Mouse (Mus musculus) embryonic facial prominence, embryonic 13.5 days (tissue): Measurements from ENCODE around the gene BC030870. TPM values are rescaled to one million over a fixed set of nuclear protein-coding genes. Genes with fewer than 3 reads are reported as not detected.

Experiments used
- ATAC-seq: fragments of 200-750 bp; cut with Nextera tagmentation; 2 replicates; pipeline ENCODE4 v1.8.0; 2017; ENCODE audit warnings: low read depth; ENCODE audit not compliant: insufficient number of reproducible peaks, insufficient read depth, low FRiP score, low TSS enrichment
- H3K27ac ChIP-seq: fragments of 300-500 bp; sonication (generic); 2 replicates; pipeline ENCODE4 v1.5.1; 2015; ENCODE audit warnings: moderate library complexity, mild to moderate bottlenecking, inconsistent platforms
- H3K27me3 ChIP-seq: fragments of 300-500 bp; sonication (generic); 2 replicates; pipeline ENCODE4 v1.6.1; 2015; ENCODE audit warnings: mild to moderate bottlenecking, inconsistent platforms
- H3K36me3 ChIP-seq: fragments of 300-500 bp; sonication (generic); 2 replicates; pipeline ENCODE4 v1.6.1; 2015; ENCODE audit warnings: mild to moderate bottlenecking, inconsistent platforms
- H3K4me1 ChIP-seq: fragments of 300-500 bp; sonication (generic); 2 replicates; pipeline ENCODE4 v1.6.1; 2015; ENCODE audit warnings: inconsistent platforms
- H3K4me2 ChIP-seq: fragments of 300-500 bp; sonication (generic); 2 replicates; pipeline ENCODE4 v1.6.1; 2015; ENCODE audit warnings: moderate library complexity, mild to moderate bottlenecking, inconsistent platforms
- H3K4me3 ChIP-seq: fragments of 300-500 bp; sonication (generic); 2 replicates; pipeline ENCODE4 v1.5.1; 2015; ENCODE audit warnings: mild to moderate bottlenecking, inconsistent platforms
- H3K9ac ChIP-seq: fragments of 300-500 bp; sonication (generic); 2 replicates; pipeline ENCODE4 v1.6.1; 2015; ENCODE audit warnings: mild to moderate bottlenecking, inconsistent platforms
- H3K9me3 ChIP-seq: fragments of 300-500 bp; sonication (generic); 2 replicates; pipeline ENCODE4 v1.6.1; 2016; ENCODE audit warnings: inconsistent platforms
- WGBS: fragments of 180-500 bp; shearing (Covaris S2); methylation state at CpG from one replicate; pipeline ENCODE4 v1.1.7; 2015; ENCODE audit warnings: mixed read lengths; 5-methylcytosine and 5-hydroxymethylcytosine counted together
- polyA plus RNA-seq: library from polyadenylated mRNA; unstranded; fragments of >200 nt; fragmentation: Nextera tagmentation; extraction: Ambion mirVana; gene quantifications from 2 replicates; pipeline ENCODE4 v1.2.1, GENCODE M21; 2015

Gene BC030870
- polyA plus RNA-seq, 1 experiment from 2014 or later = not detected

DNA sequence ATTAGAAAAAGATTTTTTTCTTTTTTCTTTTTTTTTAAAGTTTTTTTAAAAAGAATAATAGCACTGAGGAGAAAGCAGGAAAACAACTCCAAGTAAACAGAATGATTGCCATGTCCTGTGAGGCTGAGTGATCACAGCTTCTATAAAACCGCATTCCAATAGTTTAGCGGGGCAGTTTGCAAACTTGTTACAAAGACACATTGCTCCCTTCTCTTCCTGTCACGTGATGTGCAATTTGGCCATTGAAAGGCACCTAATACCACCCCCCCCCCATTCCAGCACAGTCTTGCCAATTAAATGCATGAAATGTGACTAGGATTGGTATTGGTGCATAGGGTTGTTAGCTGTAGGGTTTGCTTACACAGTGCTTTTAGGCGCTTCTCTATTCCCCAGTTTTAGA lies 58.4 kb downstream of the BC030870 start:
- Histone ChIP-seq H3K4me2 (no peak overlapping the region), H3K4me3 (no peak overlapping the region), H3K27me3 (no peaks in the 10 kb centered on the region), H3K36me3 (no peaks in the 10 kb centered on the region), H3K4me1 (no peaks in the 10 kb centered on the region), H3K9me3 (0 out of 2 replicates have a peak, but pooled peaks cover 2% of the 10 kb centered on the region), H3K27ac (no peak overlapping the region), H3K9ac (no peak overlapping the region)
- WGBS = 70% methylated on average over 4 of the region's 4 CpGs
- no peak for ATAC-seq

DNA sequence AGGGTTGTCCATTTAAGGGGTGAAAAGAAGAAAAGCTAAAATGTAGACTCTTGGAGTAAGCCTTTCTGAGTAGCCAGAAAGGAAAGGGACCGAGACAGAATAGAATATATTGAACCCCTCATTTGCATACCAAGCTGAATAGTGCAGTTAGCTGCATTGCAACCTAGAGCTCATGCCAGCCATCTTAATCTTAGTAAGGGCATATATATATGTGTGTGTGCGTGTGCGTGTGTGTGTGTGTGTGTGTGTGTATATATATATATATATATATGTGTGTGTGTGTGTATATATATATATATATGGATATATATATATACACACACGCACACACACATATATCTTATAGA lies 60.9 kb downstream of the BC030870 start:
- WGBS = 90% methylated on average over 4 of the region's 4 CpGs
- Histone ChIP-seq H3K27me3 (no peaks in the 10 kb centered on the region), H3K27ac (no peak overlapping the region), H3K9me3 (0 out of 2 replicates have a peak, but pooled peaks cover 2% of the 10 kb centered on the region), H3K4me1 (no peaks in the 10 kb centered on the region), H3K4me2 (no peak overlapping the region), H3K9ac (no peak overlapping the region), H3K36me3 (no peaks in the 10 kb centered on the region), H3K4me3 (no peak overlapping the region)
- ATAC-seq = no peak

DNA sequence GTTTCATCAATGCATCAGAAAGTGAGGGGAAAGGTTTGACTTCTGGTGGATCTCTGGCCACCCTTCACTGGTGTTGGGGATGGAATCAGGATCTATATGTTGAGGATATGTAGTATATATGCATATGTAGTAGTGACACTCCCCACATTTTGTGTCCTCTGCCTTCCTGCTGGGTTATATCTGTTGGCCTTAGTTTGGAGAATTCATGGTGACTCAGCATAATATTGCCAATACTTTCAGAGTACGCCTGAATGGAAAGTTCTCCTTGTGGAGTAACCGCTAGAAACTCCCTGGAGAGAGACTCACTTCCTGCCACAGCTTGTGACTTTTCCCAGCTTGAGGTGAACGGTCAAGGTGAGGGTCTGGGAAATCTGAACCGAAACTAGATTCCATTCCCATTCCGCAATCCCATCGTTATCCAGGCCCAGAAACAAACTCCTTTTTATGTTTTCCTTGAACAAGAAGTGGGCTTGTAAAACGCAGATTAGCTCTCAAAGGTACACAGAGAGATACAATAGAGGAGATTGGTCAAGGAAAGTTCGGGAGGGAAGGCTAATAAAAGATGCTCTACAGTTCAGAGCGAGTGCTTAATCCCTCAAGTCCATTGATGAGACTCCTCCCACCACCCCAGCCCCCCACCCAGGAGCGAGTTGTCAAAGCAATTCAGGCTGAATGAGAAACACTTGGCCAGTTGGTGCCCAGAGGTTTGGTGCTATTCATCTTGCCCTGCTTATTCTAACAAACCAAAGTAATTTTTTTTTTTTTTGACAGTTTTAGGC lies 61.5 kb downstream of the BC030870 start:
- no peaks in the 10 kb centered on the region for H3K4me1 ChIP-seq
- 0 out of 2 replicates have a peak, but pooled peaks cover 2% of the 10 kb centered on the region for H3K9me3 ChIP-seq
- no peak overlapping the region for H3K4me2 ChIP-seq
- ATAC-seq = no peak
- H3K27ac ChIP-seq = no peak overlapping the region
- H3K4me3 ChIP-seq = no peak overlapping the region
- H3K9ac ChIP-seq = no peak overlapping the region
- no peaks in the 10 kb centered on the region for H3K36me3 ChIP-seq
- WGBS = 47% methylated on average over 10 of the region's 10 CpGs
- H3K27me3 ChIP-seq = no peaks in the 10 kb centered on the region

DNA sequence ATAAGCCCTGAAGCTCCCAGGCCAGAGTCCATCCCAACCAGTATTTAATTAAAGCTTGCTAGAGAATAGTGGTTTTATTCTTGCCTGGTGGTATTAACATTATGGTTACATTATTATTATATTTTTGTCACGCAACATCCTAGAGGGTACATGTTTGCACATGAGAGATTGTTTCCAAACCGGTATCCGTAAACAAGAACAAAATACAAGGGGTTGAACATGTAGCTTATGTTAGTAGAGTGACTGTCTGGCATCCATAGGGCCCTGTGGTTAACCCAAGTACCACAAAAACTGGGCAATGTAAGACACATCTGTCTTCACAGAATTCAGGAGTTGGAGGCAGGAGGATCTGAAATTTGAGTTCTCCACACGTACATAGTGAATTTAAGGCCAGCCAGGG lies 62.3 kb downstream of the BC030870 start:
- Histone ChIP-seq H3K36me3 (no peaks in the 10 kb centered on the region), H3K4me2 (no peak overlapping the region), H3K4me3 (no peak overlapping the region), H3K27ac (no peak overlapping the region), H3K9me3 (0 out of 2 replicates have a peak, but pooled peaks cover 2% of the 10 kb centered on the region), H3K4me1 (no peaks in the 10 kb centered on the region), H3K27me3 (no peaks in the 10 kb centered on the region), H3K9ac (no peak overlapping the region)
- 77% methylated on average over 4 of the region's 4 CpGs for WGBS
- ATAC-seq = no peak

DNA sequence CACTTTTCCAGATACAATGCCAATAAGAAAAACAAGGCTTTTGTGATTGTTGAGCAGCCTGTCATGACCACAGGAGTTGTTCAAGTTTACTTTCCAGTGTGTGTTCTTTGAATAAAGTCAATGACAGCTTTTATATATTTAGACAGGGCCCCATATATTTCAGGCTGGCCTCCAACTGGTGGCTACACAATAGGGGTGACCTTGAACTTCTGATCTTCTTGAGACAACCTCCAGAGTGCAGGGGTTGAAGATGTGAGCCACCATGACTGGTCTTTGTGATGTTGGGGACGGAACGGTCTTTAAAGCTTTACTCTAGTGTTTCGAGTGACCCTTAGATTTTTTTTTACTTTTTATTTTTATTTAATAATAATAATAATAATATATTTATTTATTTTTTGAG lies 63.7 kb downstream of the BC030870 start:
- no peak overlapping the region for H3K27ac ChIP-seq
- H3K9me3 ChIP-seq = 0 out of 2 replicates have a peak, but pooled peaks cover 2% of the 10 kb centered on the region
- H3K27me3 ChIP-seq = no peaks in the 10 kb centered on the region
- H3K4me2 ChIP-seq = no peak overlapping the region
- no peak overlapping the region for H3K4me3 ChIP-seq
- no peaks in the 10 kb centered on the region for H3K4me1 ChIP-seq
- WGBS = 91% methylated on average over 3 of the region's 3 CpGs
- H3K9ac ChIP-seq = no peak overlapping the region
- ATAC-seq = no peak
- H3K36me3 ChIP-seq = no peaks in the 10 kb centered on the region

DNA sequence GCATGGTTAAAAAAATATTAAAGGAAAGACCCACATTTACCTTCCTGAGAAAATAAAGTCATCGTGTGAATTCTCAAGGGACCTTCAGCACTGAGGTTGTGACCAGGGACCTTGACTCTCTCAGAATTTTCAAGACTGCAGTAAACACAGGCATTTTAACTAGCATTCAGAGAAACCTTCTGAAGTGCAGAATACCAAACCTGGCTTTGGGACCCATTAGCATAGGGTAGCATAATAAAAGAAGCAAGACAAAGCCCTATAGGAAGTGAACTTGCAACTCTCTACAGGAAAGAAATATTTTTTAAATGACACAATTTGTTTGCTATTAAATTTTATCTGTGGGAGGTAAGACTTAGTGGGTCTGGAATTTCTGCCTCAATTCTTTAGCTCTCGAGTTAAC lies 65.3 kb downstream of the BC030870 start:
- 50% methylated on average over 2 of the region's 2 CpGs for WGBS

DNA sequence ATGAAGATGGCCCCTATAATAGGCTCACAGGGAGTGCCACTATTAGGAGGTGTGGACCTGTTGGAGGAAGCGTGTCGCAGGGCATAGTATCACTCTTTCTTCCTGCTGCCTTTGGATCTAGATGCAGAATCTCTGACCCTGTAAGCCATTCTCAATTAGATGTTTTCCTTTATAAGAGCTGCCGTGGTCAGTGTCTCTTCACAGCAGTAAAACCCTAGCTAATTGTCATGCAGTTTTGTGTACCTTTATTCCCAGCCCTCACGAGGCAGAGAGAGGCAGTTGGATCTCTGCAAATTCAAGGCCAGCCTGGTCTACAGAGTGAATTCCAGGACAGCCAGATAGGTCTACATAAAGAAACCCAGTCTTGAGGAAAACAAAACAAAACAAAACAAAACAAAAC lies 67.2 kb downstream of the BC030870 start:
- no peaks in the 10 kb centered on the region for H3K36me3 ChIP-seq

More for the DNA sequence above, 65.3 kb downstream of the BC030870 start:
- no peak overlapping the region for H3K4me3 ChIP-seq
- no peak for ATAC-seq
- H3K4me2 ChIP-seq = no peak overlapping the region
- no peak overlapping the region for H3K27ac ChIP-seq
- H3K4me1 ChIP-seq = no peaks in the 10 kb centered on the region
- H3K27me3 ChIP-seq = no peaks in the 10 kb centered on the region
- H3K36me3 ChIP-seq = no peaks in the 10 kb centered on the region
- 0 out of 2 replicates have a peak, but pooled peaks cover under 1% of the 10 kb centered on the region for H3K9me3 ChIP-seq
- no peak overlapping the region for H3K9ac ChIP-seq

DNA sequence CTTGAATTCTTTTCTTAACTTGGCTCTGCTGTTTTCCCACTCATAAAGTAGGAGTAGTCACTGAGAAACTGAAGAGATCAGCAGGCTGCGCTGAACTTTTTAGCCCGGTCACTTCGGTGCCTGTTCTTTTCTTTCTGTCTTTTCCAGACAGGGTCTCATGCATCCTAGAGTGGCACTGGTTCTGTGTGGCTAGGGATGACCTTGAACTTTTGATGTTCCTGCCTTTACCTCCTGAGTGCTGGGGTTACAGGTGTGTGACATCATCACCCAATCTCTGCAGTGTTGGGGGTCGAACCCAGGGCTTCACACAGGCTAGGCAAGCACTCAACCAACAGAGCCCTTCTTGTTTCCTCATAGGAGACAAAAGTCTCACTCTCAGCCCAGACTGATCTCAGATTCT lies 72.6 kb downstream of the BC030870 start:
- Histone ChIP-seq H3K27ac (no peak overlapping the region), H3K36me3 (no peaks in the 10 kb centered on the region), H3K4me1 (peaks cover 13% of the 10 kb centered on the region; the same call in 1 of the 2 replicates), H3K4me2 (no peak overlapping the region), H3K27me3 (no peaks in the 10 kb centered on the region), H3K9ac (no peak overlapping the region), H3K9me3 (no peaks in the 10 kb centered on the region), H3K4me3 (no peak overlapping the region)
- ATAC-seq = no peak
- WGBS = 87% methylated on average over 4 of the region's 4 CpGs

More for the DNA sequence above, 67.2 kb downstream of the BC030870 start:
- no peak overlapping the region for H3K4me3 ChIP-seq
- H3K27ac ChIP-seq = no peak overlapping the region
- H3K9me3 ChIP-seq = no peaks in the 10 kb centered on the region
- no peak overlapping the region for H3K9ac ChIP-seq
- WGBS = 78% methylated on average over 4 of the region's 4 CpGs
- H3K27me3 ChIP-seq = no peaks in the 10 kb centered on the region
- no peak for ATAC-seq
- H3K4me1 ChIP-seq = no peaks in the 10 kb centered on the region
- H3K4me2 ChIP-seq = no peak overlapping the region

DNA sequence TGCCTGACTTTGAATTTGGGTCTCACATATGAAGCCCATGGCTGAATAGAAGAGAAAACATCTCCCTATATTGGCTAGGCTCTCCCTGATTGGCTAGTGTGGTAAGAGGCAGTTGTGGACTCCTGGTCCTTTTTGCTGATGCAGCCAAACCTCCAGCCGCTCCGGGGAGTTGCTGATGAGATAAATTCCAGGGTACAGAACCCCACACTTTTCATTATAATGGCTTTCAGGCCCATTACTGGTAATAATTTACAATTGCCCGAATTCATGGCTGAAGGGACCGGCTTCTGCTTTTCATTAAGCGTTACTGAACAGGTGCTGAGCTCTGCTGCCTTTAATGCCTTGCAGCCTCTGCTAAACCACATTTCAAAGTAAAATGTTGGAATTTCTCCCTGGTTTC lies 75.4 kb downstream of the BC030870 start:
- Histone ChIP-seq H3K9ac (no peak overlapping the region), H3K27ac (no peak overlapping the region), H3K4me2 (0 out of 2 replicates have a peak overlapping the region, but pooled peaks have one; percentile 12), H3K4me1 (peaks cover 16% of the 10 kb centered on the region; the same call in 1 of the 2 replicates), H3K27me3 (no peaks in the 10 kb centered on the region), H3K9me3 (no peaks in the 10 kb centered on the region), H3K4me3 (no peak overlapping the region), H3K36me3 (no peaks in the 10 kb centered on the region)
- WGBS = 17% methylated on average over 5 of the region's 5 CpGs
- ATAC-seq = no peak

DNA sequence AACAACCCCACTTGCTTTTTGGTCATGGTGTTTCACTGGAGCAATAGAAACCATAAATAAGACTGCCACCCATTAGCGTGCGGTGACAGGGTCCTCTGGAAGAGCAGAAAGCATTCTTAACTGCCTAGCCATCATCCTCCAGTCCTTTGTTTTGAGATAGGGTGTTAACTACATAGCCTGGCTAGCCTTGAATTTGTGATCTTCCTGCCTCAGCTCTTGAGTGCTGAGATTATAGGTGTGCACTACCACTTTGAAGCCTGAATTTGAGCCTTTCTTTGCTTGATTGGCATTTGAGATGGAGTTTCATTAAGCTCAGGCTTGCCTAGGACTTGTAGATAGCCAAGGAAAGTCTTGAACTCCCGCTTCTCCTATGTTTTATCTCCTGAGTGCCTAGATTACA lies 75.8 kb downstream of the BC030870 start:
- H3K9me3 ChIP-seq = no peaks in the 10 kb centered on the region
- no peak for ATAC-seq
- peaks cover 16% of the 10 kb centered on the region; the same call in 1 of the 2 replicates for H3K4me1 ChIP-seq
- no peak overlapping the region for H3K4me3 ChIP-seq
- H3K9ac ChIP-seq = no peak overlapping the region
- H3K4me2 ChIP-seq = no peak overlapping the region
- 69% methylated on average over 3 of the region's 3 CpGs for WGBS
- no peaks in the 10 kb centered on the region for H3K27me3 ChIP-seq
- no peak overlapping the region for H3K27ac ChIP-seq
- no peaks in the 10 kb centered on the region for H3K36me3 ChIP-seq

DNA sequence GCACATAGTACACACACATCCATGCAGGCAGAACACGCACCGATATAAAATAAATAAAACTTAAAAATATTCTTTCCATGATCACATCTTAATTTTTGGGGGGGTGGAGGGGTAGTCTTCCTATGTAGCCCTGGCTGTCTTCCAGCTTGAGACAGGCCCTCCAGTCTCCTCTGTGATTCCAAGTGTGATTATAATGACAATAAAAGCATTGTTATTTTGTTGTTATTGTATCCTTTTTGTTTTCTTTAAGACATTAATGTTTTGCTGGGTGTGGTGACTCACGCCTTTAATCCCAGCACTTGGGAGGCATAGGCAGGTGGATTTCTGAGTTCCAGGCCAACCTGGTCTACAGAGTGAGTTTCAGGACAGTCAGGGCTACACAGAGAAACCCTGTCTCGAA lies 81.6 kb downstream of the BC030870 start:
- ATAC-seq = no peak

DNA sequence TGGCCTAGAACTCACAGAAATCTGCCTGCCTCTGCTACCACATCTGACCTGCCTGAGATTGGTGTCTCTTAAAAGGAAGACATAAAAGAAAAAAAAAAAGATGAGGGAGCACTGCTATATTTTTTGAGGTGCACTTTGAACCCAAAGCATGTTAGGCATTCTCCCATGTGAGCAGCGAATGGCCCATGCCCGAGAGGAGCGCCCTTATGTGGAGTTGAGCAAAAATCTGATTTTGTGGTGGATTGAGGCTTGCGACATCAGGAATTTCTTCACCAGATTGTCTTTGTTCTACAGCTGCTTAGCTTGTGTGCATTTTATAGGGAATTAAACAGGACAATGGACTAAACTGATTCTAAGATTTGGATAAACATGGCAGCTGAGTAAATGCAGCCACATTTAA lies 82.2 kb downstream of the BC030870 start:
- no peaks in the 10 kb centered on the region for H3K9me3 ChIP-seq
- H3K4me3 ChIP-seq = no peak overlapping the region
- H3K4me2 ChIP-seq = no peak overlapping the region
- WGBS = 91% methylated on average over 4 of the region's 4 CpGs
- ATAC-seq = no peak
- H3K27ac ChIP-seq = no peak overlapping the region
- H3K4me1 ChIP-seq = 0 out of 2 replicates have a peak, but pooled peaks cover 3% of the 10 kb centered on the region
- no peak overlapping the region for H3K9ac ChIP-seq
- no peaks in the 10 kb centered on the region for H3K36me3 ChIP-seq
- H3K27me3 ChIP-seq = no peaks in the 10 kb centered on the region

More for the DNA sequence above, 81.6 kb downstream of the BC030870 start:
- H3K9me3 ChIP-seq = no peaks in the 10 kb centered on the region
- H3K9ac ChIP-seq = no peak overlapping the region
- no peaks in the 10 kb centered on the region for H3K27me3 ChIP-seq
- H3K4me2 ChIP-seq = no peak overlapping the region
- no peak overlapping the region for H3K4me3 ChIP-seq
- H3K36me3 ChIP-seq = no peaks in the 10 kb centered on the region
- no peak overlapping the region for H3K27ac ChIP-seq
- WGBS = 89% methylated on average over 4 of the region's 4 CpGs
- 0 out of 2 replicates have a peak, but pooled peaks cover 3% of the 10 kb centered on the region for H3K4me1 ChIP-seq
